Mouse (Mus musculus): ENCODE measurements around the gene Clic5. TPM values are rescaled to one million over a fixed set of nuclear protein-coding genes. Genes with fewer than 3 reads are reported as not detected.

Clic5 gene
- polyA plus RNA-seq, 1 experiment = 0.27 TPM

GRCm38 (mm10) chr17:44239030-44239721, 50.8 kb downstream of the Clic5 start:
- TF ChIP-seq CTCF (IDR thresholded peaks at IDR 0.05; ENCODE audit: borderline replicate concordance, extremely low read depth, insufficient read depth, insufficient read length) = no peak
- no peak for TF ChIP-seq POLR2A (IDR thresholded peaks at IDR 0.05; ENCODE audit: borderline replicate concordance, extremely low read depth, insufficient read depth, insufficient read length, poor library complexity, severe bottlenecking)
- peak; percentile 21 for DNase-seq (ENCODE audit: low read depth)

- TF ChIP-seq CTCF (IDR thresholded peaks at IDR 0.05; ENCODE audit: borderline replicate concordance, extremely low read depth, insufficient read depth, insufficient read length) (peak; percentile 42; the same call in 1 of the 2 replicates), POLR2A (IDR thresholded peaks at IDR 0.05; ENCODE audit: borderline replicate concordance, extremely low read depth, insufficient read depth, insufficient read length, poor library complexity, severe bottlenecking) (no peak)
- no peak for DNase-seq (ENCODE audit: low read depth)
These were observed 52.4 kb downstream of the Clic5 start for GRCm38 (mm10) chr17:44240742-44241141.

GRCm38 (mm10) chr17:44244096-44244495, 55.7 kb downstream of the Clic5 start:
- no peak for DNase-seq (ENCODE audit: low read depth)
- TF ChIP-seq POLR2A (IDR thresholded peaks at IDR 0.05; ENCODE audit: borderline replicate concordance, extremely low read depth, insufficient read depth, insufficient read length, poor library complexity, severe bottlenecking) (no peak), CTCF (IDR thresholded peaks at IDR 0.05; ENCODE audit: borderline replicate concordance, extremely low read depth, insufficient read depth, insufficient read length) (no peak)

- TF ChIP-seq POLR2A (IDR thresholded peaks at IDR 0.05; ENCODE audit: borderline replicate concordance, extremely low read depth, insufficient read depth, insufficient read length, poor library complexity, severe bottlenecking) (no peak), CTCF (IDR thresholded peaks at IDR 0.05; ENCODE audit: borderline replicate concordance, extremely low read depth, insufficient read depth, insufficient read length) (peak; percentile 42; the same call in 1 of the 2 replicates)
- peak; percentile 52 for DNase-seq (ENCODE audit: low read depth)
These were observed 56.2 kb downstream of the Clic5 start for GRCm38 (mm10) chr17:44244625-44245024.

GRCm38 (mm10) chr17:44246153-44246700, 57.8 kb downstream of the Clic5 start:
- no peak for DNase-seq (ENCODE audit: low read depth)
- TF ChIP-seq CTCF (IDR thresholded peaks at IDR 0.05; ENCODE audit: borderline replicate concordance, extremely low read depth, insufficient read depth, insufficient read length) (no peak), POLR2A (IDR thresholded peaks at IDR 0.05; ENCODE audit: borderline replicate concordance, extremely low read depth, insufficient read depth, insufficient read length, poor library complexity, severe bottlenecking) (no peak)

- TF ChIP-seq POLR2A (IDR thresholded peaks at IDR 0.05; ENCODE audit: borderline replicate concordance, extremely low read depth, insufficient read depth, insufficient read length, poor library complexity, severe bottlenecking) = no peak
- no peak for TF ChIP-seq CTCF (IDR thresholded peaks at IDR 0.05; ENCODE audit: borderline replicate concordance, extremely low read depth, insufficient read depth, insufficient read length)
- no peak for DNase-seq (ENCODE audit: low read depth)
These were observed 61.2 kb downstream of the Clic5 start for GRCm38 (mm10) chr17:44249544-44249943.

GRCm38 (mm10) chr17:44252653-44253052, 64.3 kb downstream of the Clic5 start:
- no peak for TF ChIP-seq POLR2A (IDR thresholded peaks at IDR 0.05; ENCODE audit: borderline replicate concordance, extremely low read depth, insufficient read depth, insufficient read length, poor library complexity, severe bottlenecking)
- TF ChIP-seq CTCF (IDR thresholded peaks at IDR 0.05; ENCODE audit: borderline replicate concordance, extremely low read depth, insufficient read depth, insufficient read length) = no peak
- DNase-seq (ENCODE audit: low read depth) = no peak

- no peak for TF ChIP-seq POLR2A (IDR thresholded peaks at IDR 0.05; ENCODE audit: borderline replicate concordance, extremely low read depth, insufficient read depth, insufficient read length, poor library complexity, severe bottlenecking)
- no peak for TF ChIP-seq CTCF (IDR thresholded peaks at IDR 0.05; ENCODE audit: borderline replicate concordance, extremely low read depth, insufficient read depth, insufficient read length)
- no peak for DNase-seq (ENCODE audit: low read depth)
These were observed 66.3 kb downstream of the Clic5 start for GRCm38 (mm10) chr17:44254698-44255097.

- DNase-seq (ENCODE audit: low read depth) = peak; percentile 83
- TF ChIP-seq POLR2A (IDR thresholded peaks at IDR 0.05; ENCODE audit: borderline replicate concordance, extremely low read depth, insufficient read depth, insufficient read length, poor library complexity, severe bottlenecking) (no peak), CTCF (IDR thresholded peaks at IDR 0.05; ENCODE audit: borderline replicate concordance, extremely low read depth, insufficient read depth, insufficient read length) (peak; percentile 95)
These were observed 68.2 kb downstream of the Clic5 start for GRCm38 (mm10) chr17:44256583-44256982.

- DNase-seq (ENCODE audit: low read depth) = no peak
- TF ChIP-seq CTCF (IDR thresholded peaks at IDR 0.05; ENCODE audit: borderline replicate concordance, extremely low read depth, insufficient read depth, insufficient read length) = peak; percentile 22; the same call in 1 of the 2 replicates
- TF ChIP-seq POLR2A (IDR thresholded peaks at IDR 0.05; ENCODE audit: borderline replicate concordance, extremely low read depth, insufficient read depth, insufficient read length, poor library complexity, severe bottlenecking) = no peak
These were observed 70.9 kb downstream of the Clic5 start for GRCm38 (mm10) chr17:44259245-44259644.

GRCm38 (mm10) chr17:44261594-44262202, 73.3 kb downstream of the Clic5 start:
- peak; percentile 93 for DNase-seq (ENCODE audit: low read depth)

More at GRCm38 (mm10) chr17:44261594-44262202, 73.3 kb downstream of the Clic5 start:
- TF ChIP-seq POLR2A (IDR thresholded peaks at IDR 0.05; ENCODE audit: borderline replicate concordance, extremely low read depth, insufficient read depth, insufficient read length, poor library complexity, severe bottlenecking) (no peak), CTCF (IDR thresholded peaks at IDR 0.05; ENCODE audit: borderline replicate concordance, extremely low read depth, insufficient read depth, insufficient read length) (peak; percentile 89)
